Mouse (Mus musculus) kidney, adult 8-10 months (tissue): Measurements from ENCODE around the gene 3830406C13Rik.
"Not testable (repeated sequence)": the region's sequence is repeated elsewhere in the genome, so short reads cannot be mapped to it uniquely, and the experiment has no call there.

Source experiments
- DNase-seq, 2 experiments: peaks; one replicate each; pipeline ENCODE4 v3.0.0; 2022

The 3830406C13Rik gene

GRCm38 (mm10) chr14:12284141-12284912 lies at the start of gene 3830406C13Rik:
Gene 3830406C13Rik (plus strand): TSS chr14:12284173.
- DNase-seq = peak; percentile 82 to 85

GRCm38 (mm10) chr14:12243726-12244125 lies 40.2 kb upstream of the 3830406C13Rik start:
- no peak for DNase-seq

GRCm38 (mm10) chr14:12276031-12276430 lies 7.9 kb upstream of the 3830406C13Rik start:
- no peak for DNase-seq

- no peak for DNase-seq
Measured at GRCm38 (mm10) chr14:12283641-12284040, 332 bp upstream of the 3830406C13Rik start, which contains the start of gene Gm49355. Gene Gm49355 (plus strand): TSS chr14:12283976.

- DNase-seq = not testable (repeated sequence)
Measured at GRCm38 (mm10) chr14:12289747-12290146, 5.8 kb downstream of the 3830406C13Rik start.

GRCm38 (mm10) chr14:12296391-12296790 lies 12.4 kb downstream of the 3830406C13Rik start:
- DNase-seq = no peak

- DNase-seq = no peak
Measured at GRCm38 (mm10) chr14:12299171-12299570, 15.2 kb downstream of the 3830406C13Rik start.

GRCm38 (mm10) chr14:12299654-12300053 lies 15.7 kb downstream of the 3830406C13Rik start:
- DNase-seq = no peak

- DNase-seq = no peak
Measured at GRCm38 (mm10) chr14:12300275-12300674, 16.3 kb downstream of the 3830406C13Rik start.

GRCm38 (mm10) chr14:12300677-12301076 lies 16.7 kb downstream of the 3830406C13Rik start:
- no peak for DNase-seq

- peak; percentile 11 to 15 for DNase-seq
Measured at GRCm38 (mm10) chr14:12303106-12303505, 19.1 kb downstream of the 3830406C13Rik start.

GRCm38 (mm10) chr14:12333622-12334021 lies 49.6 kb downstream of the 3830406C13Rik start:
- no peak for DNase-seq

GRCm38 (mm10) chr14:12334925-12335324 lies 51.0 kb downstream of the 3830406C13Rik start:
- DNase-seq = no peak

GRCm38 (mm10) chr14:12337421-12337997 lies 53.5 kb downstream of the 3830406C13Rik start:
- no peak for DNase-seq

- DNase-seq = no peak
Measured at GRCm38 (mm10) chr14:12337998-12338809, 54.2 kb downstream of the 3830406C13Rik start.

GRCm38 (mm10) chr14:12338811-12339565 lies 55.0 kb downstream of the 3830406C13Rik start:
- DNase-seq = no peak

- DNase-seq = no peak
Measured at GRCm38 (mm10) chr14:12340238-12341074, 56.5 kb downstream of the 3830406C13Rik start.

- no peak for DNase-seq
Measured at GRCm38 (mm10) chr14:12341075-12341788, 57.3 kb downstream of the 3830406C13Rik start.

GRCm38 (mm10) chr14:12341789-12342457 lies 58.0 kb downstream of the 3830406C13Rik start:
- DNase-seq = no peak

- no peak for DNase-seq
Measured at GRCm38 (mm10) chr14:12342458-12343131, 58.6 kb downstream of the 3830406C13Rik start.
